Mouse (Mus musculus) neural tube, embryonic 15.5 days (tissue): ENCODE data around the gene Rin1. TPM values are rescaled to one million over a fixed set of nuclear protein-coding genes. Genes with fewer than 3 reads are reported as not detected.
A peak's percentile ranks its signal among the peaks of the same experiment; 100 is the strongest.

Experiments
- ATAC-seq: fragments of 200-750 bp; cut with Nextera tagmentation; 2 replicates; pipeline ENCODE4 v1.8.0; 2017; ENCODE audit warnings: mild to moderate bottlenecking, moderate TSS enrichment, moderate library complexity; ENCODE audit not compliant: low FRiP score
- H3K27ac ChIP-seq: fragments of 300-500 bp; sonication (generic); replicated peaks from 2 replicates; pipeline ENCODE4 v1.5.1; 2015; ENCODE audit warnings: mild to moderate bottlenecking, inconsistent platforms
- H3K27me3 ChIP-seq: fragments of 300-500 bp; sonication (generic); replicated peaks from 2 replicates; pipeline ENCODE4 v1.6.1; 2015; ENCODE audit warnings: inconsistent platforms
- H3K36me3 ChIP-seq: fragments of 300-500 bp; sonication (generic); 2 replicates; pipeline ENCODE4 v1.6.1; 2015; ENCODE audit warnings: inconsistent platforms
- H3K4me1 ChIP-seq: fragments of 300-500 bp; sonication (generic); 2 replicates; pipeline ENCODE4 v1.6.1; 2015; ENCODE audit warnings: inconsistent platforms
- H3K4me2 ChIP-seq: fragments of 300-500 bp; sonication (generic); 2 replicates; pipeline ENCODE4 v1.6.1; 2015; ENCODE audit warnings: inconsistent platforms, mild to moderate bottlenecking, moderate library complexity
- H3K4me3 ChIP-seq: fragments of 300-500 bp; sonication (generic); replicated peaks from 2 replicates; pipeline ENCODE4 v1.5.1; 2015; ENCODE audit warnings: mild to moderate bottlenecking, inconsistent platforms
- H3K9ac ChIP-seq: fragments of 300-500 bp; sonication (generic); replicated peaks from 2 replicates; pipeline ENCODE4 v1.6.1; 2015; ENCODE audit warnings: mild to moderate bottlenecking, inconsistent platforms
- H3K9me3 ChIP-seq: fragments of 300-500 bp; sonication (generic); replicated peaks from 2 replicates; pipeline ENCODE4 v1.6.1; 2016; ENCODE audit warnings: inconsistent platforms
- WGBS: fragments of 180-500 bp; shearing (Covaris S2); methylation state at CpG from one replicate; pipeline ENCODE4 v1.1.7; 2015; ENCODE audit warnings: mixed read lengths; 5-methylcytosine and 5-hydroxymethylcytosine counted together
- polyA plus RNA-seq: library from polyadenylated mRNA; unstranded; fragments of >200 nt; fragmentation: Nextera tagmentation; extraction: Ambion mirVana; gene quantifications from 2 replicates; pipeline ENCODE4 v1.2.1, GENCODE M21; 2015

Rin1 gene
- polyA plus RNA-seq, 1 experiment from 2014 or later = 1.0 TPM

- ATAC-seq = no peak
- Histone ChIP-seq H3K4me2 (no peak overlapping the region), H3K27me3 (peaks cover 13% of the 10 kb centered on the region), H3K4me3 (no peak overlapping the region), H3K9me3 (no peaks in the 10 kb centered on the region), H3K9ac (no peak overlapping the region), H3K4me1 (peaks cover 18% of the 10 kb centered on the region), H3K36me3 (no peaks in the 10 kb centered on the region), H3K27ac (no peak overlapping the region)
- WGBS = 38% methylated on average over 5 of the region's 5 CpGs
Measured at GRCm38 (mm10) chr19:5060365-5061330, 10.4 kb downstream of the Rin1 start.

GRCm38 (mm10) chr19:5062041-5062440 lies 11.8 kb downstream of the Rin1 start:
- Histone ChIP-seq H3K4me3 (no peak overlapping the region), H3K4me2 (no peak overlapping the region), H3K27ac (no peak overlapping the region), H3K9me3 (no peaks in the 10 kb centered on the region), H3K4me1 (peaks cover 13% of the 10 kb centered on the region), H3K36me3 (no peaks in the 10 kb centered on the region), H3K9ac (no peak overlapping the region), H3K27me3 (peaks cover 24% of the 10 kb centered on the region)
- ATAC-seq = no peak
- 90% methylated on average over 5 of the region's 5 CpGs for WGBS

GRCm38 (mm10) chr19:5062446-5062845 lies 12.2 kb downstream of the Rin1 start:
- ATAC-seq = no peak
- no peak overlapping the region for H3K27ac ChIP-seq
- H3K36me3 ChIP-seq = no peaks in the 10 kb centered on the region
- H3K27me3 ChIP-seq = peaks cover 27% of the 10 kb centered on the region
- H3K4me2 ChIP-seq = no peak overlapping the region
- H3K9me3 ChIP-seq = no peaks in the 10 kb centered on the region
- H3K9ac ChIP-seq = no peak overlapping the region
- 95% methylated on average over 6 of the region's 6 CpGs for WGBS
- H3K4me3 ChIP-seq = no peak overlapping the region
- peaks cover 17% of the 10 kb centered on the region for H3K4me1 ChIP-seq

GRCm38 (mm10) chr19:5065104-5065503 lies 14.8 kb downstream of the Rin1 start:
- no peak overlapping the region for H3K9ac ChIP-seq
- 68% methylated on average over 7 of the region's 7 CpGs for WGBS

GRCm38 (mm10) chr19:5067040-5067799 lies 16.9 kb downstream of the Rin1 start:
- Histone ChIP-seq H3K27me3 (peaks cover 41% of the 10 kb centered on the region), H3K9ac (peak overlapping the region; percentile 53; the same call in 1 of the 2 replicates), H3K4me2 (peak overlapping the region; percentile 83), H3K36me3 (no peaks in the 10 kb centered on the region), H3K9me3 (no peaks in the 10 kb centered on the region), H3K4me1 (peaks cover 35% of the 10 kb centered on the region), H3K27ac (peak overlapping the region; percentile 29; the same call in 1 of the 2 replicates), H3K4me3 (peak overlapping the region; percentile 41)
- ATAC-seq = no peak
- WGBS = 15% methylated on average over 15 of the region's 15 CpGs

More at GRCm38 (mm10) chr19:5065104-5065503, 14.8 kb downstream of the Rin1 start:
- H3K27me3 ChIP-seq = peaks cover 35% of the 10 kb centered on the region
- H3K27ac ChIP-seq = no peak overlapping the region
- H3K4me3 ChIP-seq = no peak overlapping the region
- ATAC-seq = no peak
- H3K4me1 ChIP-seq = peaks cover 25% of the 10 kb centered on the region
- H3K36me3 ChIP-seq = no peaks in the 10 kb centered on the region
- H3K9me3 ChIP-seq = no peaks in the 10 kb centered on the region
- H3K4me2 ChIP-seq = no peak overlapping the region

- ATAC-seq = no peak; the same call in 1 of the 2 replicates
- H3K27ac ChIP-seq = peak within 1 kb of the TSS; percentile 29; the same call in 1 of the 2 replicates
- peak within 1 kb of the TSS; percentile 41 for H3K4me3 ChIP-seq
- no peaks in the 10 kb centered on the region for H3K36me3 ChIP-seq
- H3K4me1 ChIP-seq = peaks cover 43% of the 10 kb centered on the region
- no peaks in the 10 kb centered on the region for H3K9me3 ChIP-seq
- H3K9ac ChIP-seq = peak within 1 kb of the TSS; percentile 53
- H3K27me3 ChIP-seq = peaks cover 41% of the 10 kb centered on the region
- H3K4me2 ChIP-seq = peak within 1 kb of the TSS; percentile 83
- WGBS = 2% methylated on average over 56 of the region's 56 CpGs
Measured at GRCm38 (mm10) chr19:5067867-5068569, 17.7 kb downstream of the Rin1 start, which contains the start of gene Cd248. TSS of gene Cd248 (plus strand) at chr19:5068078.

GRCm38 (mm10) chr19:5068570-5069234 lies 18.4 kb downstream of the Rin1 start:
- ATAC-seq = no peak
- Histone ChIP-seq H3K27ac (no peak overlapping the region), H3K9ac (peak overlapping the region; percentile 53), H3K4me3 (peak overlapping the region; percentile 41), H3K4me2 (peak overlapping the region; percentile 83), H3K27me3 (peaks cover 44% of the 10 kb centered on the region), H3K36me3 (no peaks in the 10 kb centered on the region), H3K9me3 (no peaks in the 10 kb centered on the region), H3K4me1 (peaks cover 45% of the 10 kb centered on the region)
- 28% methylated on average over 21 of the region's 21 CpGs for WGBS

GRCm38 (mm10) chr19:5069486-5069885 lies 19.2 kb downstream of the Rin1 start:
- Histone ChIP-seq H3K27me3 (peaks cover 52% of the 10 kb centered on the region), H3K4me1 (peaks cover 45% of the 10 kb centered on the region), H3K4me2 (peak overlapping the region; percentile 83), H3K4me3 (peak overlapping the region; percentile 41; the same call in 1 of the 2 replicates), H3K27ac (no peak overlapping the region), H3K9ac (no peak overlapping the region), H3K9me3 (no peaks in the 10 kb centered on the region), H3K36me3 (no peaks in the 10 kb centered on the region)
- ATAC-seq = no peak
- WGBS = 81% methylated on average over 5 of the region's 5 CpGs

GRCm38 (mm10) chr19:5069978-5070377 lies 19.7 kb downstream of the Rin1 start:
- H3K4me2 ChIP-seq = peak overlapping the region; percentile 83
- peaks cover 57% of the 10 kb centered on the region for H3K27me3 ChIP-seq
- ATAC-seq = no peak
- peaks cover 45% of the 10 kb centered on the region for H3K4me1 ChIP-seq
- no peak overlapping the region for H3K9ac ChIP-seq
- H3K9me3 ChIP-seq = no peaks in the 10 kb centered on the region
- H3K27ac ChIP-seq = no peak overlapping the region
- no peak overlapping the region for H3K4me3 ChIP-seq
- H3K36me3 ChIP-seq = no peaks in the 10 kb centered on the region
- 76% methylated on average over 7 of the region's 7 CpGs for WGBS

GRCm38 (mm10) chr19:5071077-5071476 lies 20.8 kb downstream of the Rin1 start:
- no peak for ATAC-seq
- Histone ChIP-seq H3K27me3 (peaks cover 54% of the 10 kb centered on the region), H3K9me3 (no peaks in the 10 kb centered on the region), H3K27ac (peak overlapping the region; percentile 68), H3K36me3 (no peaks in the 10 kb centered on the region), H3K9ac (peak overlapping the region; percentile 51), H3K4me3 (peak overlapping the region; percentile 44), H3K4me1 (peaks cover 45% of the 10 kb centered on the region), H3K4me2 (peak overlapping the region; percentile 83)
- 10% methylated on average over 11 of the region's 11 CpGs for WGBS
